Mouse (Mus musculus) c-Kit-positive CD71-negative TER-119-negative erythroid progenitor cells, embryonic 14.5 days (primary cell): ENCODE measurements around the gene Rapgef4.

Experiments used
- DNase-seq: peaks from one replicate; pipeline ENCODE4 v3.0.0-alpha.2; 2013; ENCODE audit warnings: low read depth

Gene Rapgef4

GRCm38 (mm10) chr2:72234943-72235342 lies 253.9 kb downstream of the Rapgef4 start:
- DNase-seq, result peak; percentile 50

GRCm38 (mm10) chr2:72235361-72235901 lies 254.4 kb downstream of the Rapgef4 start:
- no peak for DNase-seq

- no peak for DNase-seq
Measured at GRCm38 (mm10) chr2:72238421-72238820, 257.4 kb downstream of the Rapgef4 start.

GRCm38 (mm10) chr2:72238925-72239324 lies 257.9 kb downstream of the Rapgef4 start:
- no peak for DNase-seq

- DNase-seq, result no peak
Measured at GRCm38 (mm10) chr2:72239456-72239855, 258.4 kb downstream of the Rapgef4 start.

- DNase-seq, result no peak
Measured at GRCm38 (mm10) chr2:72239993-72240392, 259.0 kb downstream of the Rapgef4 start.

- DNase-seq, result no peak
Measured at GRCm38 (mm10) chr2:72240691-72241090, 259.7 kb downstream of the Rapgef4 start.

GRCm38 (mm10) chr2:72241714-72242472 lies 260.9 kb downstream of the Rapgef4 start:
- no peak for DNase-seq

GRCm38 (mm10) chr2:72242910-72243675 lies 262.1 kb downstream of the Rapgef4 start:
- DNase-seq, result no peak

GRCm38 (mm10) chr2:72245631-72246030 lies 264.6 kb downstream of the Rapgef4 start:
- DNase-seq, result no peak

GRCm38 (mm10) chr2:72246376-72246775 lies 265.3 kb downstream of the Rapgef4 start:
- DNase-seq, result no peak

- no peak for DNase-seq
Measured at GRCm38 (mm10) chr2:72247819-72248218, 266.8 kb downstream of the Rapgef4 start.

GRCm38 (mm10) chr2:72252510-72253505 lies 271.8 kb downstream of the Rapgef4 start:
- no peak for DNase-seq

- no peak for DNase-seq
Measured at GRCm38 (mm10) chr2:72253882-72254281, 272.8 kb downstream of the Rapgef4 start.

- no peak for DNase-seq
Measured at GRCm38 (mm10) chr2:72254813-72255582, 274.0 kb downstream of the Rapgef4 start.

- peak; percentile 9 for DNase-seq
Measured at GRCm38 (mm10) chr2:72260704-72261103, 279.7 kb downstream of the Rapgef4 start.

GRCm38 (mm10) chr2:72262814-72263480 lies 281.9 kb downstream of the Rapgef4 start:
- DNase-seq, result no peak

- no peak for DNase-seq
Measured at GRCm38 (mm10) chr2:72267390-72267789, 286.4 kb downstream of the Rapgef4 start.

GRCm38 (mm10) chr2:72269651-72270341 lies 288.8 kb downstream of the Rapgef4 start:
- no peak for DNase-seq
